Mouse (Mus musculus) hindbrain, embryonic 10.5 days (tissue): Measurements from ENCODE around the gene Baiap2l2. TPM values are rescaled to one million over a fixed set of nuclear protein-coding genes. Genes with fewer than 3 reads are reported as not detected.
A peak's percentile ranks its signal among the peaks of the same experiment; 100 is the strongest.

Source experiments
- DNase-seq: peaks from one replicate; pipeline ENCODE4 v3.0.0-alpha.2; 2017; ENCODE audit warnings: low spot score
- H3K27ac ChIP-seq: fragments of 300-500 bp; sonication (generic); 2 replicates; pipeline ENCODE4 v1.5.1; 2016; ENCODE audit warnings: mild to moderate bottlenecking, moderate library complexity
- H3K27me3 ChIP-seq: fragments of 300-500 bp; sonication (generic); 2 replicates; pipeline ENCODE4 v1.6.1; 2016; ENCODE audit warnings: mild to moderate bottlenecking; ENCODE audit not compliant: poor library complexity, insufficient read depth, severe bottlenecking
- H3K36me3 ChIP-seq: fragments of 300-500 bp; sonication (generic); 2 replicates; pipeline ENCODE4 v1.6.1; 2016; ENCODE audit warnings: mild to moderate bottlenecking, moderate library complexity
- H3K4me1 ChIP-seq: fragments of 300-500 bp; sonication (generic); replicated peaks from 2 replicates; pipeline ENCODE4 v1.6.1; 2016; ENCODE audit warnings: mild to moderate bottlenecking
- H3K4me3 ChIP-seq: fragments of 300-500 bp; sonication (generic); 2 replicates; pipeline ENCODE4 v1.5.1; 2016; ENCODE audit warnings: mild to moderate bottlenecking, moderate library complexity
- H3K9me3 ChIP-seq: fragments of 300-500 bp; sonication (generic); 2 replicates; pipeline ENCODE4 v1.6.1; 2016; ENCODE audit warnings: mild to moderate bottlenecking, moderate library complexity
- WGBS: fragments of 180-500 bp; shearing (Covaris S2); methylation state at CpG from one replicate; pipeline ENCODE4 v1.1.7; 2016; 5-methylcytosine and 5-hydroxymethylcytosine counted together
- polyA plus RNA-seq: library from polyadenylated mRNA; unstranded; fragments of >200 nt; fragmentation: Nextera tagmentation; extraction: Ambion mirVana; gene quantifications from 2 replicates; pipeline ENCODE4 v1.2.1, GENCODE M21; 2016

Baiap2l2 gene
- polyA plus RNA-seq, 1 experiment from 2014 or later = 1.7 TPM

DNA sequence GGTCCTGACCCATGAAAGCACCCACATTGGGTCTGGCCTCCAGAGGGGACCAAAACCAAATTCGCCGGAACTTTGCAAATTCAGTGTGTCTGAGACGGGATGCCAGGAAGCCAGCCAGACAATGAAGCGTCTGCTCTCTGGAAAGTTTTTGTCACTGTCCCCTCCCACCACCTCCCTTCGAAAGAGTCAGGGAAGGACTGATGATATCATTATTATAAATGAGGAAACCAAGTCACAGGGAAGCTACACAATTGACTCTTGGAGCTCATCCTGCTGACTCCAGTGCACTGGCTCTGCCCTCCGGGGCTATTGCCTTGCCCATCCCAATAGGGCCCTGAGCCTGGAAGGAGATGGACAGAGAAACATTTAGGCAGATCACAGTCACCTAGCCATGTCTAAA is 71.7 kb downstream of the Baiap2l2 start:
- H3K27ac ChIP-seq = peak overlapping the region; percentile 82
- H3K36me3 ChIP-seq = no peaks in the 10 kb centered on the region
- H3K27me3 ChIP-seq = peaks cover 10% of the 10 kb centered on the region; the same call in 1 of the 2 replicates
- WGBS = 80% methylated on average over 6 of the region's 6 CpGs
- no peaks in the 10 kb centered on the region for H3K9me3 ChIP-seq
- H3K4me3 ChIP-seq = no peak overlapping the region
- H3K4me1 ChIP-seq = peaks cover 39% of the 10 kb centered on the region
- DNase-seq = no peak

DNA sequence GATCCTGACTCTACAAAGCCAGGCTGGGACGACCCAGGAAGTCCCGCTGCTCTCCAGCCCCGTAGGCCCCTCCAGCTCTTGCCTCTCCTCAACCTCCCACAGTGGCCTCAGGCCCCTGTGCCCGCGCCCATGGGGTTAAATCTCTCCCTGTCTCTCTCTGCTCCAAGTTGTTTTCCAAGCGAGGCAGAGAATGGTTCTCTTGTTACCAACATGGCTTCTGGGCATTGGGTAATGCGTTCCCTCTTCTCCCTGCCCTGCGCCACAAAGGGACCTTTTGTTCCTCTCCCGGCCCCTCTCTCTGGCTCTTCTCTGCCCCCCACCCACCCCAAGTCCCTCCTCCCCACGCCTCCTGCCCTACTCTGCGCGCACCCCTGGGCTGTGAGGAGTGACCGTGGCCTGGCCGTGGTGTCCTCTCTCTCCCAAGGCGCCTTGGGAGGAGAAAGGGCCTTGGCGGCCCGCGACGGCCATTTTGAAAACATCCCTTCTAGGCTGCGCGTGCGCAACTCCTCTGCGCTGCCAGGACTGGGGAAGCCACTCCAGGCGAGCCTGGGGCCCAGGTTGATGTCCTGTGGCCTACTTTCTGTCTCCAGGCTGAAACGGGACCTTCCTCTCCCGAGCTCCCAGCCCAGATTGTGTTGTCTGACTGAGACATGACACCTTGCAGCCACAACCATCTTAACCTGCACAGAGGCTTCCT is 72.4 kb downstream of the Baiap2l2 start:
- 83% methylated on average over 26 of the region's 26 CpGs for WGBS
- H3K36me3 ChIP-seq = no peaks in the 10 kb centered on the region
- peak overlapping the region; percentile 82 for H3K27ac ChIP-seq
- H3K27me3 ChIP-seq = peaks cover 10% of the 10 kb centered on the region; the same call in 1 of the 2 replicates
- no peaks in the 10 kb centered on the region for H3K9me3 ChIP-seq
- H3K4me1 ChIP-seq = peaks cover 43% of the 10 kb centered on the region
- peak; percentile 38 for DNase-seq
- no peak overlapping the region for H3K4me3 ChIP-seq

DNA sequence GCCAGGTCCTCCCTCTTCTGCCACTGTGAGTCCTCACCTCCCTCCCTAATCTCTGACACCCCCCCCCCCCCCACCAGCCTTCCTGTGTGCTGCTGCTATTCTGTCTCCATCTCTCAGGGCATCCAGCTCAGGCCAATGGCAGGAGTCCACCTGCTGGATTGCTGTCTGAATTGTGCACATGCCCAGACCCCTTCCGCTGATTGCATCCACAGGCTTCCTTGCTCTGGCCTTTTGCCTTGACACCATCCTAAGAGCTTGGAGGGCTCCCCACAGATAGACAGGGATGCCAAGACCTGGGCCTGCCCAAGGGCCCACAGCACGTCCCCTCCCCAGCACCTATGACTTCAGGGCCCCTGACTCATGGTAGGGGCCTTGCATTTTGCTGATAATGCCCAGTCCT is 75.0 kb downstream of the Baiap2l2 start:
- no peaks in the 10 kb centered on the region for H3K9me3 ChIP-seq
- peak overlapping the region; percentile 60 for H3K27ac ChIP-seq
- H3K36me3 ChIP-seq = no peaks in the 10 kb centered on the region
- 79% methylated on average over 2 of the region's 2 CpGs for WGBS
- H3K4me1 ChIP-seq = peaks cover 51% of the 10 kb centered on the region
- no peak for DNase-seq
- no peak overlapping the region for H3K4me3 ChIP-seq
- H3K27me3 ChIP-seq = peaks cover 10% of the 10 kb centered on the region; the same call in 1 of the 2 replicates

DNA sequence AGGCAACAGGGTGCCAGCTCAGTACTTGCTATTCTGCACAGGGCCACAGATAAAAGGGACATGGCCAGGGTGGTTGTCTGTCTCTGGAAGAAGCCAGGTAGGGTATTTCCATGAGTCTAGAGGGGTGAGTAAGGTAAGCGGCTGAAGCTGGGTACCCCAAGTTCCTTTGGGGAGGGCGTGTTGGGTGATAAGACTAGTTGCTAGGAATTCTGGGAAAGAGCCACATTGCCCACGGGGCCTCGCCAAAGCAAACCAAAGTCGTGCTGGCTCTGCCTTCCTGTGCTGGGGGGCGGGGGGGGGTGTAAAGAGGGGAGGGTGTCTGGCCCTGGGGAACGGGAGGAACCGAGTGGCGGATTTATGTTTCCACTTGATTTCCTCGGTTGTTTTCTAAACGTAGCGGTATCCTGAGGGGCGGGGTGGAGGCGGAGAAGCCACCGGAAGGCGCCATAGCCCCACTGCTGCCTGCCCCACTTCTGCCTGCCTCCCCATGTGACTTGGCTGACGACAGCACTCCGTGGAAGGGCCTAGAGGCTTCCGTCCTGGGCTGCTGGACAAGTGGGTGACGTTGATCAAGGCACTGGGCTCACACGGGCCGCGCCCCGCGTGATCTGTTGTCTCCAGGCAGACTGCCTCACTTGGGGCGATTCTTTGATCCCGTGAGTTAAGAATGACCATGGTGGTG is 76.4 kb downstream of the Baiap2l2 start:
- no peaks in the 10 kb centered on the region for H3K9me3 ChIP-seq
- no peak overlapping the region for H3K4me3 ChIP-seq
- H3K4me1 ChIP-seq = peaks cover 47% of the 10 kb centered on the region
- 0 out of 2 replicates have a peak, but pooled peaks cover 5% of the 10 kb centered on the region for H3K27me3 ChIP-seq
- DNase-seq = no peak
- WGBS = 84% methylated on average over 27 of the region's 27 CpGs
- no peaks in the 10 kb centered on the region for H3K36me3 ChIP-seq
- peak overlapping the region; percentile 46 for H3K27ac ChIP-seq

DNA sequence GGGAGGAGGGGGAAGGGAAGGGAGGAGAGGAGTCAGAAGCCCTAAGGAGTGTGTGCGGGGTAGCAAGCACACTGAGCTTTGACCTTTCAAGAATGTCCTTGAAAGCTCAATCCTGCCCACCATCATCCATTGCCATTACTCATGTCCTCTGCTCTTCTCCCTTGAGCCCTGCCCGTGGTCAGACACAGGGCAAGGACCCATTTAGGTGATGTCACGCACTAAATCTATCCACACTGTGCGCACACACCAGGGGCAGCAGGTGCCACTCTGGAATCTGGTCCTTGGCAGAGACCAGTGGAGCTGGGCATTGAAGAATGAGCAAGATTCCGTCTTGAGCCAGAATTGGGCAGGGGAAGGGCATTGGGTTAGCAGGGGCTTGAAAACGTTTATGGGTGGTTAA is 77.1 kb downstream of the Baiap2l2 start:
- Histone ChIP-seq H3K36me3 (no peaks in the 10 kb centered on the region), H3K27me3 (0 out of 2 replicates have a peak, but pooled peaks cover 5% of the 10 kb centered on the region), H3K4me1 (peaks cover 42% of the 10 kb centered on the region), H3K9me3 (no peaks in the 10 kb centered on the region), H3K4me3 (no peak overlapping the region), H3K27ac (peak overlapping the region; percentile 40; the same call in 1 of the 2 replicates)
- 85% methylated on average over 6 of the region's 6 CpGs for WGBS
- no peak for DNase-seq

Other genes starting within 250 kb of the Baiap2l2 start
- not detected in 2 replicates for gene Galr3, start 243.7 kb downstream of the Baiap2l2 start, polyA plus RNA-seq
- gene Ankrd54, start 222.6 kb downstream of the Baiap2l2 start, polyA plus RNA-seq = 65.9 and 78.2 TPM in 2 replicates
- 238 and 262 TPM in 2 replicates for gene Eif3l, start 210.4 kb downstream of the Baiap2l2 start, polyA plus RNA-seq
- gene Micall1, start 176.6 kb downstream of the Baiap2l2 start, polyA plus RNA-seq = 7.0 and 8.8 TPM in 2 replicates
- 383 and 404 TPM in 2 replicates for gene Polr2f, start 144.5 kb downstream of the Baiap2l2 start, polyA plus RNA-seq
- gene 1700088E04Rik, start 144.3 kb downstream of the Baiap2l2 start, polyA plus RNA-seq = 9.8 and 16.1 TPM in 2 replicates
- 9.2 and 28.1 TPM in 2 replicates for gene Sox10, start 120.3 kb downstream of the Baiap2l2 start, polyA plus RNA-seq
- gene Pick1, start 56.4 kb downstream of the Baiap2l2 start, polyA plus RNA-seq = 45.0 and 47.8 TPM in 2 replicates
- 0.14 and 0.21 TPM in 2 replicates for gene Gm49486, start 56.1 kb downstream of the Baiap2l2 start, polyA plus RNA-seq
- gene Slc16a8, start 30.8 kb downstream of the Baiap2l2 start, polyA plus RNA-seq = 0.14 and 0.26 TPM in 2 replicates
- gene Pla2g6, start 42.9 kb upstream of the Baiap2l2 start, polyA plus RNA-seq = 24.2 and 25.3 TPM in 2 replicates
- gene Maff, start 61.1 kb upstream of the Baiap2l2 start, polyA plus RNA-seq = 0.97 and 1.1 TPM in 2 replicates
- 54.8 and 56.2 TPM in 2 replicates for gene Tmem184b, start 118.0 kb upstream of the Baiap2l2 start, polyA plus RNA-seq
- gene Csnk1e, start 170.0 kb upstream of the Baiap2l2 start, polyA plus RNA-seq = 148 and 190 TPM in 2 replicates
- not detected in 2 replicates for gene Kcnj4, start 219.7 kb upstream of the Baiap2l2 start, polyA plus RNA-seq
- 11.4 and 21.5 TPM in 2 replicates for gene Kdelr3, start 230.9 kb upstream of the Baiap2l2 start, polyA plus RNA-seq